Mouse (Mus musculus): ENCODE measurements around the gene Fmnl1. TPM values are rescaled to one million over a fixed set of nuclear protein-coding genes. Genes with fewer than 3 reads are reported as not detected.

Fmnl1 gene
- polyA plus RNA-seq, 1 experiment = 3.7 TPM

DNA sequence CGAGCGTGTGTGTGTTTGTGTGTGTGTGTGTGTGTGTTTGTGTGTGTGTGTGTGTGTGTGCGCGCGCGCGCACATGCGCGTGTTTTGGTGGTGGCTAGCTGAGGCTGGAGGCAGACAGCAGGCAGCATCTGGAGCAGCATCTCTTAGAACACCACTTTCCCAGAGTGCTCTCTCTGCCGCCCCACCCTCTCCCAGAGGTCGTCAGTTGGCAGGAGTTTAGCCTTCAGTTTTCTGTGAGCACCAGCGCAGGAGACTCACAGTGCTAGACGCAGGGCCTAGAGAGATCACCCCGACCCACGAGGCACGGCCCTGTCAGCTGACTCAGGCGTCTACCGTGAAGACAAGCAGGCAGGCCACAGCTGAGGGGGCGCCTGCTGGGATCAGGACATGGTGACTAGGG is 59.7 kb downstream of the Fmnl1 start:
- H3K4me3 ChIP-seq (ENCODE audit: insufficient read depth, poor library complexity, severe bottlenecking) = no peak overlapping the region

DNA sequence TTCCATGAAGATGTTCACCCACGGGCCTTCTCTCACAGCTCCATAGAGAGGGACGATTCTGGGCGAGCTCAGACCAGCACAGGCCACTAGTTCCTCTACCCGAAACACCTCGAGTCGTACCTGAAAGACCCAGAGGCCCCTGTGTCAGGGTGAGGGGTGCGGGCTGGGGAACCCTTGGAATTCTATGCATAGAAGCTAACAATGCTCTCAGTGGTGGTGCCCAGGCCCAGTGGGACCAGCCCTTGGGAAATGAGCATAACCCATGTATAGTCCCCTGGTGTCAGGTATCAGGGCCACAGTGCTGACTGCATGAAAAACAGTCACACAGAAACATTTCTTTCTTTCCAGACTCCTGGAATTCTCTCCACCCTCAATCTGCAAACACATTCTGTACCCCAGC is 60.5 kb downstream of the Fmnl1 start:
- TF ChIP-seq MYOD1 (IDR thresholded peaks at IDR 0.05; ENCODE audit: control insufficient read depth, insufficient read length, low read depth) (no peak), FOSL1 (IDR thresholded peaks at IDR 0.05; ENCODE audit: insufficient read depth, low read length, poor library complexity, severe bottlenecking) (no peak), CTCF (IDR thresholded peaks at IDR 0.05; ENCODE audit: control insufficient read depth, insufficient read depth, insufficient read length) (no peak), USF1 (IDR thresholded peaks at IDR 0.05; ENCODE audit: low read depth) (no peak), MAX (IDR thresholded peaks at IDR 0.05) (no peak), CEBPB (IDR thresholded peaks at IDR 0.05; ENCODE audit: low read depth) (no peak), MYOG (IDR thresholded peaks at IDR 0.05; ENCODE audit: control insufficient read depth, extremely low read depth, insufficient read length) (no peak)
- no peaks in the 10 kb centered on the region for H3K79me2 ChIP-seq (ENCODE audit: control insufficient read depth, insufficient read depth)
- H3K27me3 ChIP-seq (ENCODE audit: control insufficient read depth, insufficient read depth, insufficient read length) = no peaks in the 10 kb centered on the region
- no peaks in the 10 kb centered on the region for H3K79me3 ChIP-seq (ENCODE audit: low read depth)
- H3K4me3 ChIP-seq (ENCODE audit: insufficient read depth, poor library complexity, severe bottlenecking) = no peak overlapping the region
- no peak overlapping the region for H3ac ChIP-seq (ENCODE audit: control insufficient read depth, insufficient read length, low read depth)
- H3K36me3 ChIP-seq (ENCODE audit: control insufficient read depth, insufficient read depth) = peaks cover 86% of the 10 kb centered on the region

More for the DNA sequence above, 59.7 kb downstream of the Fmnl1 start:
- no peaks in the 10 kb centered on the region for H3K79me2 ChIP-seq (ENCODE audit: control insufficient read depth, insufficient read depth)
- no peaks in the 10 kb centered on the region for H3K27me3 ChIP-seq (ENCODE audit: control insufficient read depth, insufficient read depth, insufficient read length)
- H3K79me3 ChIP-seq (ENCODE audit: low read depth) = no peaks in the 10 kb centered on the region
- no peak overlapping the region for H3ac ChIP-seq (ENCODE audit: control insufficient read depth, insufficient read length, low read depth)
- peaks cover 88% of the 10 kb centered on the region for H3K36me3 ChIP-seq (ENCODE audit: control insufficient read depth, insufficient read depth)
- TF ChIP-seq CEBPB (IDR thresholded peaks at IDR 0.05; ENCODE audit: low read depth) = no peak
- no peak for TF ChIP-seq CTCF (IDR thresholded peaks at IDR 0.05; ENCODE audit: control insufficient read depth, insufficient read depth, insufficient read length)
- no peak for TF ChIP-seq FOSL1 (IDR thresholded peaks at IDR 0.05; ENCODE audit: insufficient read depth, low read length, poor library complexity, severe bottlenecking)
- TF ChIP-seq MAX (IDR thresholded peaks at IDR 0.05) = no peak
- TF ChIP-seq MYOD1 (IDR thresholded peaks at IDR 0.05; ENCODE audit: control insufficient read depth, insufficient read length, low read depth) = no peak
- no peak for TF ChIP-seq USF1 (IDR thresholded peaks at IDR 0.05; ENCODE audit: low read depth)
- no peak for TF ChIP-seq MYOG (IDR thresholded peaks at IDR 0.05; ENCODE audit: control insufficient read depth, extremely low read depth, insufficient read length)

GRCm38 (mm10) chr11:103232966-103233365 is 62.1 kb downstream of the Fmnl1 start:
- no peaks in the 10 kb centered on the region for H3K79me2 ChIP-seq (ENCODE audit: control insufficient read depth, insufficient read depth)
- peaks cover 85% of the 10 kb centered on the region for H3K36me3 ChIP-seq (ENCODE audit: control insufficient read depth, insufficient read depth)
- H3K27me3 ChIP-seq (ENCODE audit: control insufficient read depth, insufficient read depth, insufficient read length) = no peaks in the 10 kb centered on the region
- no peaks in the 10 kb centered on the region for H3K79me3 ChIP-seq (ENCODE audit: low read depth)
- no peak overlapping the region for H3ac ChIP-seq (ENCODE audit: control insufficient read depth, insufficient read length, low read depth)
- no peak overlapping the region for H3K4me3 ChIP-seq (ENCODE audit: insufficient read depth, poor library complexity, severe bottlenecking)
- TF ChIP-seq USF1 (IDR thresholded peaks at IDR 0.05; ENCODE audit: low read depth) (no peak), CEBPB (IDR thresholded peaks at IDR 0.05; ENCODE audit: low read depth) (no peak), MYOD1 (IDR thresholded peaks at IDR 0.05; ENCODE audit: control insufficient read depth, insufficient read length, low read depth) (no peak), FOSL1 (IDR thresholded peaks at IDR 0.05; ENCODE audit: insufficient read depth, low read length, poor library complexity, severe bottlenecking) (no peak), MAX (IDR thresholded peaks at IDR 0.05) (no peak), MYOG (IDR thresholded peaks at IDR 0.05; ENCODE audit: control insufficient read depth, extremely low read depth, insufficient read length) (no peak), CTCF (IDR thresholded peaks at IDR 0.05; ENCODE audit: control insufficient read depth, insufficient read depth, insufficient read length) (peak; percentile 85)

- TF ChIP-seq USF1 (IDR thresholded peaks at IDR 0.05; ENCODE audit: low read depth) = no peak
- TF ChIP-seq CEBPB (IDR thresholded peaks at IDR 0.05; ENCODE audit: low read depth) = no peak
- TF ChIP-seq MAX (IDR thresholded peaks at IDR 0.05) = no peak
- no peak for TF ChIP-seq CTCF (IDR thresholded peaks at IDR 0.05; ENCODE audit: control insufficient read depth, insufficient read depth, insufficient read length)
- TF ChIP-seq MYOD1 (IDR thresholded peaks at IDR 0.05; ENCODE audit: control insufficient read depth, insufficient read length, low read depth) = no peak
- no peak for TF ChIP-seq MYOG (IDR thresholded peaks at IDR 0.05; ENCODE audit: control insufficient read depth, extremely low read depth, insufficient read length)
- TF ChIP-seq FOSL1 (IDR thresholded peaks at IDR 0.05; ENCODE audit: insufficient read depth, low read length, poor library complexity, severe bottlenecking) = no peak
These were observed 63.5 kb downstream of the Fmnl1 start for GRCm38 (mm10) chr11:103234447-103234846.

GRCm38 (mm10) chr11:103235702-103236101 is 64.8 kb downstream of the Fmnl1 start:
- no peak overlapping the region for H3ac ChIP-seq (ENCODE audit: control insufficient read depth, insufficient read length, low read depth)
- no peak for TF ChIP-seq CEBPB (IDR thresholded peaks at IDR 0.05; ENCODE audit: low read depth)
- TF ChIP-seq MYOD1 (IDR thresholded peaks at IDR 0.05; ENCODE audit: control insufficient read depth, insufficient read length, low read depth) = peak; percentile 96
- peak; percentile 58 for TF ChIP-seq MAX (IDR thresholded peaks at IDR 0.05)
- no peak for TF ChIP-seq USF1 (IDR thresholded peaks at IDR 0.05; ENCODE audit: low read depth)
- no peaks in the 10 kb centered on the region for H3K27me3 ChIP-seq (ENCODE audit: control insufficient read depth, insufficient read depth, insufficient read length)
- H3K36me3 ChIP-seq (ENCODE audit: control insufficient read depth, insufficient read depth) = peaks cover 85% of the 10 kb centered on the region
- no peaks in the 10 kb centered on the region for H3K79me2 ChIP-seq (ENCODE audit: control insufficient read depth, insufficient read depth)
- H3K4me3 ChIP-seq (ENCODE audit: insufficient read depth, poor library complexity, severe bottlenecking) = no peak overlapping the region
- peaks cover 3% of the 10 kb centered on the region for H3K79me3 ChIP-seq (ENCODE audit: low read depth)

More at GRCm38 (mm10) chr11:103234447-103234846, 63.5 kb downstream of the Fmnl1 start:
- H3K27me3 ChIP-seq (ENCODE audit: control insufficient read depth, insufficient read depth, insufficient read length) = no peaks in the 10 kb centered on the region
- no peak overlapping the region for H3K4me3 ChIP-seq (ENCODE audit: insufficient read depth, poor library complexity, severe bottlenecking)
- H3K79me3 ChIP-seq (ENCODE audit: low read depth) = peaks cover 3% of the 10 kb centered on the region
- H3K36me3 ChIP-seq (ENCODE audit: control insufficient read depth, insufficient read depth) = peaks cover 85% of the 10 kb centered on the region
- no peak overlapping the region for H3ac ChIP-seq (ENCODE audit: control insufficient read depth, insufficient read length, low read depth)
- H3K79me2 ChIP-seq (ENCODE audit: control insufficient read depth, insufficient read depth) = no peaks in the 10 kb centered on the region

DNA sequence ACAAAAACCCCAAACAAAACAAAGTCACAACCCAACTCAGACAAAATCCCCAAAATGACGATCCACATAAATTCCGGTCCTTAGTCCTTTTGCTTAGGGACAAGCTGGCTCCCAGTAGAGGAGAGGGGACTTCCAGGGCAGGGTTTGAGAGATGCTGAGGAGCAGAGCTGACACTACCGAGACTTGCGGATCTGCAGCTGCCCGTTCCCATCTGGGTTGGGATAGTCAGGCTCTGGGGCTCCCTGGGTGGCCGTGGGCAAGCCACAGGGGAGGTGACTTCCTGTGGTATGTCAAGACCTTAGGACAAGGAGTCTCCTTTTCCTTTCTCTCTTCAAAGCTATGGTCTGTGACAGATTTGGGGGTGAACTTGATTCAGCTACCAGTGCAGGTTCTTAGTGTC is 65.5 kb downstream of the Fmnl1 start:
- Histone ChIP-seq H3ac (ENCODE audit: control insufficient read depth, insufficient read length, low read depth) (no peak overlapping the region), H3K27me3 (ENCODE audit: control insufficient read depth, insufficient read depth, insufficient read length) (no peaks in the 10 kb centered on the region), H3K4me3 (ENCODE audit: insufficient read depth, poor library complexity, severe bottlenecking) (no peak overlapping the region), H3K79me3 (ENCODE audit: low read depth) (peaks cover 3% of the 10 kb centered on the region), H3K79me2 (ENCODE audit: control insufficient read depth, insufficient read depth) (peaks cover under 1% of the 10 kb centered on the region), H3K36me3 (ENCODE audit: control insufficient read depth, insufficient read depth) (peaks cover 85% of the 10 kb centered on the region)
- no peak for TF ChIP-seq MYOD1 (IDR thresholded peaks at IDR 0.05; ENCODE audit: control insufficient read depth, insufficient read length, low read depth)
- TF ChIP-seq CTCF (IDR thresholded peaks at IDR 0.05; ENCODE audit: control insufficient read depth, insufficient read depth, insufficient read length) = no peak
- no peak for TF ChIP-seq MAX (IDR thresholded peaks at IDR 0.05)
- no peak for TF ChIP-seq CEBPB (IDR thresholded peaks at IDR 0.05; ENCODE audit: low read depth)
- TF ChIP-seq FOSL1 (IDR thresholded peaks at IDR 0.05; ENCODE audit: insufficient read depth, low read length, poor library complexity, severe bottlenecking) = no peak
- no peak for TF ChIP-seq USF1 (IDR thresholded peaks at IDR 0.05; ENCODE audit: low read depth)
- no peak for TF ChIP-seq MYOG (IDR thresholded peaks at IDR 0.05; ENCODE audit: control insufficient read depth, extremely low read depth, insufficient read length)

Data from C2C12 (cell line).